Mouse (Mus musculus) adrenal gland, postnatal 10 days (tissue): ENCODE results near the gene Smarca1. TPM values are rescaled to one million over a fixed set of nuclear protein-coding genes. Genes with fewer than 3 reads are reported as not detected.

Source experiments
- DNase-seq: peaks from one replicate; pipeline ENCODE4 v3.0.0; 2021; ENCODE audit warnings: mixed read lengths
- total RNA-seq, 2 experiments: library from RNA; stranded (reverse); gene quantifications; 2 replicates each; pipeline ENCODE4 v1.2.3; 2021

The Smarca1 gene
- total RNA-seq, 2 experiments from 2014 or later: 21.7 to 24.3 TPM

DNA sequence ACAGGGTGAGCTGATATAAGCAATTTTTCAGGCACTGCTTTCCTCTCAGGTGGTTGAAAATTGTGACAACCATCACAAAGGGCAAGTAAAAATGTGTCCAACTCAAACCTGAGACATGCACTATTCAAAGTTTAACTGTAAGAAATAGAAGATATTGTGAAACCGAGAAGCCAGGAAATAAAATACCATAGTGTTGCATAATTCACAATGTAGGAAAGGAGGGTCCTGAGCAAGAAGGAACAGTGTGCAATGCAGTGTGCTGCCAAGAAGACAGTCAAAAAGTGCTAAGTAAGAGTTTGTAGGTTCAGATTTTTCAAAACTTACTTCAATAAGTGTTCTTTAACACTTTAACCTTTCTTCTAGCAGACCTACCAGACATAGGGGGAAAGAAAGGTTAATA is 128.3 kb downstream of the Smarca1 start:
- no peak for DNase-seq

DNA sequence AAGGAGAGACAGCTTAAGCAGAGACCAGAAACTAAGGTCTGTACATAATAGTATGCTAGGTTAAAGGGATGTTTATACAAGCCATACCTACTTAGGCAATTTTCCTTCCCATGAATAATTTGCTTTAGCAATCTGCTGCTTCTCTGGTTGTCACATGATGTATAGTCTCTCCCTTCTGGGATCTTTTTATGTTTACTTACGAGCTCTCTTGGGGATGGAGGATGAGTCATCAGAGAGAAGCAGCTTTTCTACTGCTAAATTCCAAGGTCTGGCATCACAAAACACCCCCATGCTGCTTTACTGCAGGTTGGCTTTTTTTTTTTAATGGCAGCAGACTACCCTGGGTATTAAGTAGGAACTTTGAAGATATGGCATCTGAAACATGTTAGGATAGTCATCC is 132.6 kb downstream of the Smarca1 start:
- DNase-seq: no peak

Other genes starting within 250 kb of the Smarca1 start
- gene Ocrl, start 19.4 kb upstream of the Smarca1 start, total RNA-seq: 10 to 100 TPM; 30.0 to 38.2 TPM
- gene Apln, start 141.9 kb upstream of the Smarca1 start, total RNA-seq: 10 to 100 TPM; 10.1 to 17.0 TPM
- gene Xpnpep2, start 215.8 kb upstream of the Smarca1 start, total RNA-seq: 1 to 10 TPM; 1.5 to 2.1 TPM